Mouse (Mus musculus) thymus, adult 2 months (tissue): ENCODE measurements around the gene Psmg3.

Source experiments
- CTCF ChIP-seq: fragments of 200-500 bp; IDR thresholded peaks from 2 replicates; pipeline ENCODE4 v1.5.1; 2012; ENCODE audit warnings: mild to moderate bottlenecking, control low read depth, low read length, moderate library complexity, borderline replicate concordance; ENCODE audit not compliant: control insufficient read depth, poor library complexity, insufficient read depth; ENCODE audit errors: extremely low read depth
- POLR2A ChIP-seq: fragments of 200-500 bp; IDR thresholded peaks from 2 replicates; pipeline ENCODE4 v1.6.1; 2012; ENCODE audit warnings: mild to moderate bottlenecking, low read length, control low read depth, moderate library complexity; ENCODE audit not compliant: control insufficient read depth, poor library complexity, insufficient read depth; ENCODE audit errors: extremely low read depth

DNA sequence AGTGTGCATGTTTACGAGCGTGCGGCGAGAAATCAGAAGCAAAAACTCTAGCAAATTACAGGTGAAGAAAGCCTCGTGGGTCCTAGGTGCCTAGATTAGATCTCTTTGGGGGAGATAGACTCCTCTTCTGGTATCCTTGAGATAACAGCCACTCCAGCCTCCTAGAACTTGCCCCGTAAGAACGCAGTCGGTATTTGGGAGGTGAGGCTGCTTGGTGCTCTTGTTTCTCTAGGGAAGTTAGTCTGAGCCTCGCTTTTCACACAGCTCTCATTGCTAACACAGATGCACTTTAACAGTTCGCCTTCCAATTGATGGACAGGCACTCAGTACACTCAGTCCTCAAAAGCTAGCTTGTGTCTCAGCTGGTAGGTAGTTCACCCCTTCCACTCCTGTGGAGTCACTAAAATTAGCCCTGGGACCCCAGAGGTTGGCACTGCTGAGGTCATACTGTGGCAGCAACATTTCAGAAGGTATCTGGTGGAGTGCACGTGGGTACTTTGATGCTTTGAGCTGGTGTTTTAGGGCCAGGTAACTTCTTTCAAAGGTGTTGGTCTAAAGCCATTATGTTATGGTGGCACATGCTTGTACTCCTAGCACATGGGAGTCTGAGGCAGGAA is 34.4 kb downstream of the Psmg3 start:
- TF ChIP-seq CTCF (no peak), POLR2A (no peak)
